Mouse (Mus musculus) bone marrow macrophage, adult 2 months (primary cell): ENCODE results near the gene Lpcat4. TPM values are rescaled to one million over a fixed set of nuclear protein-coding genes. Genes with fewer than 3 reads are reported as not detected.

Source experiments
- H3K27ac ChIP-seq: 2 replicates; pipeline ENCODE4 v1.5.1; 2012; ENCODE audit warnings: low read depth, low read length; ENCODE audit not compliant: insufficient read depth
- H3K4me1 ChIP-seq: 2 replicates; pipeline ENCODE4 v1.6.1; 2012; ENCODE audit warnings: low read length; ENCODE audit not compliant: control insufficient read depth, insufficient read depth
- H3K4me3 ChIP-seq: 2 replicates; pipeline ENCODE4 v1.5.1; 2012; ENCODE audit warnings: mild to moderate bottlenecking, low read length, moderate library complexity; ENCODE audit not compliant: insufficient read depth
- CTCF ChIP-seq: IDR thresholded peaks from 2 replicates; pipeline ENCODE4 v1.5.1; 2012; ENCODE audit warnings: low read depth, mild to moderate bottlenecking, low read length, moderate library complexity
- POLR2A ChIP-seq: IDR thresholded peaks from 2 replicates; pipeline ENCODE4 v1.6.1; 2012; ENCODE audit warnings: mild to moderate bottlenecking, low read depth, low read length, borderline replicate concordance
- polyA plus RNA-seq: library from polyadenylated mRNA; stranded (reverse); fragments of >200 nt; gene quantifications from 2 replicates; pipeline ENCODE4 v1.2.4, GENCODE M21; 2012; ENCODE audit not compliant: missing spikeins, insufficient read depth, insufficient read length

Lpcat4 gene
- polyA plus RNA-seq, 1 experiment: 5.5 TPM

GRCm38 (mm10) chr2:112236620-112237019, 2.6 kb upstream of the Lpcat4 start:
- Histone ChIP-seq H3K4me1 (peaks cover 24% of the 10 kb centered on the region), H3K27ac (no peak overlapping the region), H3K4me3 (no peak overlapping the region)
- TF ChIP-seq CTCF: no peak
- TF ChIP-seq POLR2A: no peak

GRCm38 (mm10) chr2:112238006-112238405, 1.3 kb upstream of the Lpcat4 start:
- no peak overlapping the region for H3K27ac ChIP-seq
- H3K4me3 ChIP-seq: no peak overlapping the region
- TF ChIP-seq POLR2A (no peak), CTCF (no peak)
- peaks cover 14% of the 10 kb centered on the region for H3K4me1 ChIP-seq

GRCm38 (mm10) chr2:112239935-112240721, 860 bp downstream of the Lpcat4 start:
- Histone ChIP-seq H3K4me1 (peaks cover 10% of the 10 kb centered on the region), H3K4me3 (peak overlapping the region; percentile 97), H3K27ac (no peak overlapping the region)
- TF ChIP-seq CTCF (no peak), POLR2A (no peak)

- Histone ChIP-seq H3K27ac (no peak overlapping the region), H3K4me3 (no peak overlapping the region), H3K4me1 (peaks cover 10% of the 10 kb centered on the region)
- TF ChIP-seq CTCF (no peak), POLR2A (no peak)
These were observed 2.5 kb downstream of the Lpcat4 start for GRCm38 (mm10) chr2:112241787-112242186.

- TF ChIP-seq POLR2A: no peak
- TF ChIP-seq CTCF: no peak
- Histone ChIP-seq H3K27ac (no peak overlapping the region), H3K4me3 (no peak overlapping the region), H3K4me1 (0 out of 2 replicates have a peak, but pooled peaks cover 3% of the 10 kb centered on the region)
These were observed 6.0 kb downstream of the Lpcat4 start for GRCm38 (mm10) chr2:112245307-112245706.

- Histone ChIP-seq H3K4me3 (no peak overlapping the region), H3K4me1 (no peaks in the 10 kb centered on the region), H3K27ac (no peak overlapping the region)
- no peak for TF ChIP-seq POLR2A
- no peak for TF ChIP-seq CTCF
These were observed 6.9 kb downstream of the Lpcat4 start for GRCm38 (mm10) chr2:112246193-112246592.

GRCm38 (mm10) chr2:112247323-112247722, 8.1 kb downstream of the Lpcat4 start:
- H3K4me1 ChIP-seq: no peaks in the 10 kb centered on the region
- no peak overlapping the region for H3K4me3 ChIP-seq
- TF ChIP-seq CTCF (no peak), POLR2A (no peak)
- H3K27ac ChIP-seq: no peak overlapping the region

GRCm38 (mm10) chr2:112249780-112250453, 10.6 kb downstream of the Lpcat4 start:
- Histone ChIP-seq H3K4me1 (peaks cover 8% of the 10 kb centered on the region), H3K4me3 (no peak overlapping the region)
- no peak for TF ChIP-seq CTCF
- no peak for TF ChIP-seq POLR2A

GRCm38 (mm10) chr2:112254675-112255515, 15.6 kb downstream of the Lpcat4 start:
- TF ChIP-seq POLR2A (no peak), CTCF (no peak)
- Histone ChIP-seq H3K4me1 (peaks cover 33% of the 10 kb centered on the region), H3K4me3 (no peak overlapping the region), H3K27ac (no peak overlapping the region)

More at GRCm38 (mm10) chr2:112249780-112250453, 10.6 kb downstream of the Lpcat4 start:
- no peak overlapping the region for H3K27ac ChIP-seq

GRCm38 (mm10) chr2:112259241-112259962, 20.1 kb downstream of the Lpcat4 start, which contains the start of gene Nutm1:
Gene Nutm1 (minus strand): TSS chr2:112259291.
- Histone ChIP-seq H3K4me3 (no peak within 1 kb of the TSS), H3K4me1 (peaks cover 38% of the 10 kb centered on the region), H3K27ac (no peak within 1 kb of the TSS)
- TF ChIP-seq POLR2A (no peak), CTCF (peak; percentile 24; the same call in 1 of the 2 replicates)
